Mouse (Mus musculus) urinary bladder, postnatal 4 days (tissue): ENCODE data around the gene Vmn1r215.
"Not testable (repeated sequence)": the region's sequence is repeated elsewhere in the genome, so short reads cannot be mapped to it uniquely, and the experiment has no call there.

Experiments
- DNase-seq, 2 experiments: peaks; one replicate each; pipeline ENCODE4 v3.0.0; 2021 to 2022; ENCODE audit warnings: low spot score in 2 of 2

Vmn1r215 gene

DNA sequence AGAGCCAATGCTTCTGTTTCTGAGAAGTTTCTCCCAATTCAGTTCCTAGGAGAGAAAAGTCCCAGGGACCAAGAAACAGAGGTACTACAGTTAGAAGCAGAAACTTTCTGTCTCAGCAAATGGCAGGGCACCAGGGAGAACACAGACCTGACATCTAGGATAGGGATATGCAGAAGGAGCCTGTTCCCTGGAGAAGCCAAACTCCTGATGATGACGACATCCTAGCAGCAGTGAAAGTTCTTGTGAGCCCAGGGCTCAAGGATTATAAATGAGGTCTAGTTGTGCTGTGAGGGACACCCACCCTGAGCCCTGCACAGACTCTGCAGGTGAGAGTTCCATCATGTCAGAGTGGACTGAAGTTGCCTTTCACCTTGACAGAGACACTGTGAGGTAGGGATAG, at the start of gene Vmn1r215:
Gene Vmn1r215, plus strand, starts transcription at position 301 of the 400 bp plus-strand sequence.
- no peak for DNase-seq

DNA sequence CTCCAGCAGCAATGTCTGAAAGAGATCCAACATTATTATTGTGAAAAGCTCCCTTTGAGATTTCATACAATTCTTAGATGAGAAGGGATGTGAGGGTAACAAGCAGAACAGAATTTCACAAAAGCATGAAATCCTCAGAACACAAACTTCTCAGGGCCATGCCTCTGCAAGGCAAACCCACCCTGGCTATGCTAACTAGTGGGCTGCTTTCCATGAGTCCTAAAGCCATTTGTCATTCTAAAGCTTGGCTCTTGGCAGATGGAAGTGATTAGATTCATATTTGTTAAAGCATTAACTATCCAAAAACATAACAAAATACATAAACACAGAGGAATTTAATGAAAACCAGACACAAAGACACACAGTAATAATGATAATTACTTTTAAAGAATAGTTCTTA, 49.7 kb upstream of the Vmn1r215 start:
- no peak for DNase-seq

DNA sequence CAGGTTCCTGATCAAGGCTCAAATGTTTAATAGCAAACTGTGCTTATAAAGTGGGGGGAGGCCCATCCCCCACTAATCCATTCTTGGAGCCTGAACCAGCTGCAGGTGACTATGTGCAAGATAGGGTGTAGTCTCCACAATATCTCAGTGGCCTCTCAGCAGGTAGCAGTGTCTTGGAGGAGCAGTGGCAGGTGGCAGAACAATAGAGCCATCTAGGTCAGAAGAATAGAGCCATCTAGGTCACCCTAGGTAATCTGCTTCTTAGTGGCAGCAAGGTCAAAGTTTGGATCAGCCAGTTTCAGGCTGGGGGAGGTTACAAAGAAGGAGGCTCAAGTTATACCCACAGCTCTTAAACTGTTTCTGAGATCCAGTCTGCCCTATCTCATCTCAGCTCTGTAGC, 43.0 kb upstream of the Vmn1r215 start:
- DNase-seq = no peak

DNA sequence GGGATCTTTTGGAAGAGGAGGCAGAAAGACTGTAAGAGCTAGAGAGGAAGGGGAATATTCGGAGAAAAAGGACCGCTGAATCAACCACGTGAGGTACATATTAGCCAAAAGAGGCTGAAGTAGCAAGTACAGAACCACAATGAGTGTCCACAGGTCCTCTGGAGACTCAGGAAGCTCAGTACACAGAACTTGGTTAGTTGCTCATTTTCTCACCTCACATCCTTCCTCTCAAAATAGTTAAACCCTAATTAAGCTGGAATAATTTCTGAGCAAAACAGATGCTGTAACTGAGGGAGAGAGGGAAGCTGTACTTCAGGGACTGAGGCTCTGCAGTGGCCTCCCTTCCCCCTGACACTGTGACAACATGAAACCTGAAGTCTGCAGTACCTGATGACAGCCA, 37.7 kb upstream of the Vmn1r215 start, which contains the start of gene Vmn1r214:
Gene Vmn1r214, plus strand, starts transcription at position 301 of the 400 bp plus-strand sequence.
- DNase-seq = no peak

DNA sequence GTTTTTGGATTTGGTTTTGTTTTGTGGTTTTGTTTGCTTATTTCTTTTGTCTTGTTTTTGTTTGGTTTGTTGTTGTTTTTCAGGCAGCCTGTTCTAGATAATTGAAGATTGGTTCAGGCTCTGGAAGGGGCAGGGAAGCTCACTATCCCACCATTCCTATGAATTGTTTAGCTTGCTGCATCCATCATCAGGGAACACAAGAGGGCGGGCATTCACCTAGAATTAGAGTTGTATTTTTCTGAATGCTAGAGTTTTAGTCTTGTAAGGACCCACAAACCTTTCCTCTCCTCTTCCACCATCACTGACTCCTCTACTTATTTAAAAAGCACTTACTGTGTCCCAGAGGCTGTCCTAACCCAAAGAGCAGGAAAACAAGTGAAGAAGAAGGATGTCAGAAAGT, 10.0 kb upstream of the Vmn1r215 start:
- DNase-seq = no peak

DNA sequence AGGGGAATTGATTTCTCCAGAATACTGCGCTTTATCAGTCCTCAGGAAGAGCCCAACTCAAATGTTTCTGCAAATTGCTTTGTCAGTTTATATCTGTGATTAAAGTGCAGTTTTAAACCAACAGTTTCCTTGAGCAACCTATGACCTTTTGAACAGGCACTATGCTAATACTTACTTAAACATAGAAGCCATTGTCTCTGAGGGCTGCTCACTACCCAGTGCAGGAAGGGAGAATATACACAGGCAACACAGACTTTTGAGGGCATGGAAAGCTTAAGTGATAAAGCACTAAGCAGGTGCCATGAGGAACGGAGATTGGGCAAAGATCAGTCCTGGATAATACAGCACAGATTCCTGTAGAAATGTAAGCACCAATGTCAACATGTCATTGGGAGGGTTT, 1.5 kb downstream of the Vmn1r215 start:
- no peak for DNase-seq

DNA sequence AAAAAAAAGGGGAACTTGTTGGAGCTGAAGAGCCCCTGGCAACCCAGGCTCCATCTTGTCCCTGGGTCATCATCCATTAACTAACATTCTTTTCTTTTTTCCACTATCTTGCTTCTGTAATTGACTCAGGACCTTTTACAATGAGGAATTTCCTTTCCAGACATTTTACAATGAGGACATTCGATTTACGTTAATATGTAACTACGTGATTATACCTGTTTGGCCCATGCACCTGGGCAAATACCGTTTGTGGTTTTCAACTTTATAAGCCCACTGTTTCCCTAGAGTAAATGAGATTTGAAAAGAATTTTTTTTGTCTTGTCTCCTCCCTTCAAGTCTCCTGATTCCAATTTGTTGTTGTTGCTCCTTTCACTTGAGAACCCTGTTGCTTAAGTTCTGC, 26.6 kb downstream of the Vmn1r215 start:
- DNase-seq = no peak

DNA sequence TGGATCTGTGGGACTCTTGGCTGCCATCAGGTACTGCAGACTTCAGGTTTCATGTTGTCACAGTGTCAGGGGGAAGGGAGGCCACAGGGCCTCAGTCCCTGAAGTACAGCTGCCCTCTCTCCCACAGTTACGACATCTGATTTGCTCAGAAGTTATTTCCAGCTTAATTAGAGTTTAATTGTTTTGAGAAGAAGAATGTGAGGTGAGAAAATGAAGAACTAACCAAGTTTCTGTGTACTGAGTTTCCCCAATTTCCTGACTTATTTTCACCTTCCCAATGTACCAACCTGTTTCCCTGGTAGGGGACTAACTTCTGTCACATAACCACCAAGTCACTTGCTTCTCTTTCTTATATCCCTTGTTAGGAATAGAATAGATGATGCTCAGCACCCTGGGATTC, 50.3 kb downstream of the Vmn1r215 start, which contains the start of gene Vmn1r217:
Gene Vmn1r217, minus strand, starts transcription at position 101 of the 400 bp plus-strand sequence.
- not testable (repeated sequence) for DNase-seq

DNA sequence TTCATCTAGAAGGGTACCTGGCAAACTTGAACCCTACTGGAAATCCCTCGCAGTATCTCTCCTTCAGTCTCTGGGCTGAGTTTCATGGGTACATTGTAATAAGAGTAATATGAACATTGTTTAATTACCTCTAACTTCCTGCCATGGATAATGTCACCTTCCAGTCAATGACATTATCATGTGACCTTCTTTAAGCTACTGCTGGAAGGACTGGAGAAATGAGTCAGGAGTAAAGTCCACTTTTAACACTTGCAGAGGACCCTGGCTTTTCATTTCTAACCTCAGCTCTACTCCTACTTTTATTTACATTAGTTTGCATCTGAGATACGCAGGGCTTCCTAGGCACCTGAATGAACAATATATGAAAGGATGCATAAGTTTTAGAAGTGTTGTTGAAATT, 52.8 kb downstream of the Vmn1r215 start:
- DNase-seq = no peak
